ENCODE assay signal across 27 mouse cellular contexts in the genomic region with DNA sequence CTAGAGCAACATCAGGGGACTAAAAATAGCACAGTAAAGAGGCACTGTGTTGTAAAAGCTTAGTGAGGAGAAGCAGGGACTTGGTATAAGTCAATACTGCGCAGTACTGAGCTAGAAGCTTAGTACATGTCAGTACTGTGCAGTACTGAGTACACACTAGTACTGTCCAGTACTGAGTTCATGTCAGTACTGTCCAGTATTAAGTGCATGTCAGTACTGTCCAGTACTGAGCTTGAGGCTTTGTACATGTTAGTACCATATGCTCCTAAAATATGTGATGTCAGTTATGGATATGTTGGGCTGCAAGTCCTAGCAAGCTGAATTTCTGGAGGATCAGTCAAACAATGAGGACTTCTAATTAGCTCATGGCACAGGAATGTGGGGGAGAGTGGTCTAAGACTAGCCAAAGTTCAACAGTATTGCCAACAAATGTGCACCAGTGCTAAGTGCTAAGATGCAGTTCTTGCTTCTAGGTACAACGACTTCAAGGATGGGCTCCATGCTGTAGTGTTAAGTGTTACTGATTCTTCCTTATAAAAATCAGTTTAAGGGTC.
DNase-seq lines count a peak whose midpoint lies in the region; ATAC-seq lines count a peak whose summit lies in the region.
"Had no signal": no experiment of that assay in that cellular context is flagged by ENCODE, and none has a peak within 500 bp of the region (broad histone marks: within the 10 kb centered on the region; RNA-seq: fewer than 3 reads in every experiment).

No protein-coding gene starts in this region.

- H3K27me3 ChIP-seq in heart, embryonic 15.5 days = no peaks in the 10 kb centered on the region
- no peaks in the 10 kb centered on the region for H3K27me3 ChIP-seq in lung, embryonic 16.5 days (ENCODE audit: control insufficient read depth, insufficient read depth, low read depth, low read length)
- H3K27me3 ChIP-seq: embryonic facial prominence, embryonic 12.5 days; forebrain, embryonic 12.5 days; hindbrain, embryonic 13.5 days; kidney, embryonic 15.5 days; limb, embryonic 13.5 days; midbrain, embryonic 15.5 days; neural tube, embryonic 13.5 days had no signal

- H3K4me1 ChIP-seq in heart, embryonic 15.5 days (replicated peaks) = peaks cover 9% of the 10 kb centered on the region
- H3K4me1 ChIP-seq in lung, embryonic 16.5 days (replicated peaks; ENCODE audit: control insufficient read depth, insufficient read depth, low read length) = no peaks in the 10 kb centered on the region
- H3K4me1 ChIP-seq: embryonic facial prominence, embryonic 12.5 days; forebrain, embryonic 12.5 days; hindbrain, embryonic 13.5 days; kidney, embryonic 15.5 days; limb, embryonic 13.5 days; midbrain, embryonic 15.5 days; neural tube, embryonic 13.5 days had no signal

- H3K9me3 ChIP-seq in heart, embryonic 15.5 days (replicated peaks) = no peaks in the 10 kb centered on the region
- no peaks in the 10 kb centered on the region for H3K9me3 ChIP-seq in lung, embryonic 16.5 days (ENCODE audit: control insufficient read depth, low read length)
- H3K9me3 ChIP-seq: embryonic facial prominence, embryonic 12.5 days; forebrain, embryonic 12.5 days; hindbrain, embryonic 13.5 days; kidney, embryonic 15.5 days; limb, embryonic 13.5 days; midbrain, embryonic 15.5 days; neural tube, embryonic 13.5 days had no signal

- no peaks in the 10 kb centered on the region for H3K36me3 ChIP-seq in heart, embryonic 15.5 days
- no peaks in the 10 kb centered on the region for H3K36me3 ChIP-seq in lung, embryonic 16.5 days (ENCODE audit: control insufficient read depth, insufficient read depth, low read length)
- H3K36me3 ChIP-seq: embryonic facial prominence, embryonic 12.5 days; forebrain, embryonic 12.5 days; hindbrain, embryonic 13.5 days; kidney, embryonic 15.5 days; limb, embryonic 13.5 days; midbrain, embryonic 15.5 days; neural tube, embryonic 13.5 days had no signal

- H3K4me3 ChIP-seq in heart, embryonic 15.5 days = no peak overlapping the region
- no peak overlapping the region for H3K4me3 ChIP-seq in lung, embryonic 16.5 days (ENCODE audit: low read length)
- H3K4me3 ChIP-seq: embryonic facial prominence, embryonic 12.5 days; erythroblast, embryonic 14.5 days; forebrain, embryonic 12.5 days; hindbrain, embryonic 13.5 days; kidney, embryonic 15.5 days; limb, embryonic 13.5 days; midbrain, embryonic 15.5 days; neural tube, embryonic 13.5 days had no signal

- peak; percentile 13 for DNase-seq in embryo, embryonic 10 days (ENCODE audit: low spot score)
- no peak for DNase-seq in embryo, embryonic 10.5 days (ENCODE audit: low spot score)
- no peak for DNase-seq in heart, adult 8-10 months (ENCODE audit: low spot score)
- DNase-seq in lung, postnatal 4 days = no peak
- peak; percentile 17 for DNase-seq in mesoderm, embryonic 11.5 days (ENCODE audit: low read depth, low spot score)
- DNase-seq in layer of hippocampus, adult 11-12 months (ENCODE audit: low spot score) = no peak
- DNase-seq: adrenal gland, postnatal 36 days; cerebellum, adult 9-10 months; heart, postnatal 36 days; kidney, adult 11 months; lung, postnatal 36 days; retina, postnatal 1 day; right cerebral cortex, postnatal 25 days; spleen, adult 18-20 months; thymus, adult 18-20 months; thymus, postnatal 36 days had no signal

- H3K27ac ChIP-seq in heart, embryonic 15.5 days = no peak overlapping the region
- no peak overlapping the region for H3K27ac ChIP-seq in lung, embryonic 16.5 days (ENCODE audit: low read length)
- H3K27ac ChIP-seq: embryonic facial prominence, embryonic 12.5 days; forebrain, embryonic 12.5 days; hindbrain, embryonic 13.5 days; kidney, embryonic 15.5 days; limb, embryonic 13.5 days; liver, embryonic 14.5 days; midbrain, embryonic 15.5 days; neural tube, embryonic 13.5 days had no signal

- 62% methylated on average over 2 of the region's 2 CpGs for WGBS in heart, embryonic 15.5 days
- WGBS in lung, embryonic 16.5 days = 67% methylated on average over 2 of the region's 2 CpGs

- no peak overlapping the region for H3K9ac ChIP-seq in heart, embryonic 15.5 days
- H3K9ac ChIP-seq in lung, embryonic 16.5 days (ENCODE audit: low read length) = no peak overlapping the region
- H3K9ac ChIP-seq: embryonic facial prominence, embryonic 12.5 days; forebrain, embryonic 12.5 days; hindbrain, embryonic 13.5 days; kidney, embryonic 15.5 days; limb, embryonic 13.5 days; liver, embryonic 14.5 days; midbrain, embryonic 15.5 days; neural tube, embryonic 13.5 days had no signal

- 0 out of 2 replicates have a peak, but pooled peaks have one; percentile 35 for ATAC-seq in heart, embryonic 15.5 days (replicated peaks; ENCODE audit: insufficient number of reproducible peaks, insufficient read depth, low FRiP score, low read depth)
- ATAC-seq in lung, embryonic 16.5 days (ENCODE audit: low read depth) = peak; percentile 23; the same call in 1 of the 2 replicates
- ATAC-seq: midbrain, embryonic 15.5 days had no signal

- H3K4me2 ChIP-seq in heart, embryonic 15.5 days = no peak overlapping the region
- H3K4me2 ChIP-seq in lung, embryonic 16.5 days (ENCODE audit: low read depth, low read length) = no peak overlapping the region
- H3K4me2 ChIP-seq: embryonic facial prominence, embryonic 12.5 days; forebrain, embryonic 12.5 days; hindbrain, embryonic 13.5 days; kidney, embryonic 15.5 days; limb, embryonic 13.5 days; midbrain, embryonic 15.5 days; neural tube, embryonic 13.5 days had no signal

Comparison
In these comparisons a context has a peak if more than half of its experiments do, and no peak if none do; other contexts are left out.
1. DNase-seq: peak in embryo, embryonic 10 days (single experiment) and mesoderm, embryonic 11.5 days (single experiment); none in embryo, embryonic 10.5 days (single experiment), heart, adult 8-10 months (single experiment), lung, postnatal 4 days (0 of 2) and layer of hippocampus, adult 11-12 months (single experiment).